Mouse (Mus musculus) left cerebral cortex, postnatal 4 days (tissue): ENCODE measurements around the gene Pde1a. TPM values are rescaled to one million over a fixed set of nuclear protein-coding genes. Genes with fewer than 3 reads are reported as not detected.

Experiments used
- DNase-seq: peaks from one replicate; pipeline ENCODE4 v3.0.0-alpha.2; 2022
- intact Hi-C: fragments of 180-260 bp; cut with DNase I; formaldehyde crosslinking; loops from one replicate; pipeline ENCODE4 v1.15.1; 2025
- total RNA-seq, 2 experiments: library from RNA; stranded (reverse); gene quantifications; 2 replicates each; pipeline ENCODE4 v1.2.3; 2021

The Pde1a gene
- total RNA-seq, 2 experiments from 2014 or later = 46.3 to 57.2 TPM

GRCm38 (mm10) chr2:79966681-79967506, 162.4 kb downstream of the Pde1a start:
- no peak for DNase-seq
- intact Hi-C loops = no loop called here

- DNase-seq = no peak
- intact Hi-C loops = no loop called here
Observed at GRCm38 (mm10) chr2:79966086-79966485, 163.2 kb downstream of the Pde1a start.

GRCm38 (mm10) chr2:79964964-79965363, 164.3 kb downstream of the Pde1a start:
- intact Hi-C loops = no loop called here
- DNase-seq = no peak

GRCm38 (mm10) chr2:79961421-79961820, 167.8 kb downstream of the Pde1a start:
- intact Hi-C loops = no loop called here
- no peak for DNase-seq

GRCm38 (mm10) chr2:79957659-79958340, 171.5 kb downstream of the Pde1a start:
- intact Hi-C loops = no loop called here
- no peak for DNase-seq

GRCm38 (mm10) chr2:79945898-79946675, 183.2 kb downstream of the Pde1a start:
- no peak for DNase-seq
- intact Hi-C loops = no loop called here

- intact Hi-C loops = no loop called here
- no peak for DNase-seq
Observed at GRCm38 (mm10) chr2:79934660-79935059, 194.6 kb downstream of the Pde1a start.

GRCm38 (mm10) chr2:79922356-79922755, 206.9 kb downstream of the Pde1a start:
- intact Hi-C loops = no loop called here
- no peak for DNase-seq

GRCm38 (mm10) chr2:79921375-79921774, 207.9 kb downstream of the Pde1a start:
- intact Hi-C loops = no loop called here
- DNase-seq = no peak

GRCm38 (mm10) chr2:79920438-79920837, 208.8 kb downstream of the Pde1a start:
- DNase-seq = no peak
- intact Hi-C loops = no loop called here

- no peak for DNase-seq
- intact Hi-C loops = no loop called here
Observed at GRCm38 (mm10) chr2:79901841-79902510, 227.3 kb downstream of the Pde1a start.

GRCm38 (mm10) chr2:79898522-79898921, 230.7 kb downstream of the Pde1a start:
- intact Hi-C loops = loop anchor here (10.0 kb wide), 1 partner anchor 196 kb away; no protein-coding TSS in a partner anchor
- DNase-seq = no peak

- intact Hi-C loops = loop anchor here (10.0 kb wide), 1 partner anchor 202 kb away; no protein-coding TSS in a partner anchor
- DNase-seq = no peak
Observed at GRCm38 (mm10) chr2:79892829-79893228, 236.4 kb downstream of the Pde1a start.

GRCm38 (mm10) chr2:79891760-79892570, 237.3 kb downstream of the Pde1a start:
- DNase-seq = peak; percentile 38
- intact Hi-C loops = loop anchor here (10.0 kb wide), 1 partner anchor 203 kb away; no protein-coding TSS in a partner anchor

- DNase-seq = no peak
- intact Hi-C loops = loop anchor here (10.0 kb wide), 1 partner anchor 204 kb away; no protein-coding TSS in a partner anchor
Observed at GRCm38 (mm10) chr2:79890726-79891125, 238.5 kb downstream of the Pde1a start.

GRCm38 (mm10) chr2:79883631-79884350, 245.5 kb downstream of the Pde1a start:
- intact Hi-C loops = no loop called here
- no peak for DNase-seq

GRCm38 (mm10) chr2:79883210-79883609, 246.0 kb downstream of the Pde1a start:
- no peak for DNase-seq
- intact Hi-C loops = no loop called here

GRCm38 (mm10) chr2:79865275-79865999, 263.8 kb downstream of the Pde1a start:
- peak; percentile 1 for DNase-seq
- intact Hi-C loops = loop anchor here (2.0 kb wide), 1 partner anchor 401 kb away; no protein-coding TSS in a partner anchor
